9 mouse cellular contexts compared by ENCODE assay signal in the genomic region with DNA sequence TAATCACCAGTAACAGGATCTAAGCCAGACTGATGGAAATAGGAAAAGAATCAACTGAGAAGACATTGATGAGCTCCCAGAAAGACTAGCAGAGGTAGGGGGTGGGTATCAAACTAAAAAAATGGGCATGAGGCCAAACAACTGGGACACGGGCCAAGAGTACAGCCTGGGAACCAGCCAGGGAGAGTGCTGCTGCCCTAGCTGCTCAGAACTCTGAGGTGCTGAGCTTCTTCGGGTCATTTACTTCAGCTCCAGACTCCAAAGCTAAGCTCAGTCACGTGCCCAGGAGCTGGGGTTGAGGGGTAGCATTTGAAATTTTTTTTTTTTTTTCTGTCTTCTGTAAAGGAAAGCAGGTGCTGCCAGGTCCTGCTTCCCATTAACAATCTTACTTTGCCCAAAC. TPM values are rescaled to one million over a fixed set of nuclear protein-coding genes. Genes with fewer than 3 reads are reported as not detected.
DNase-seq lines count a peak whose midpoint lies in the region; ATAC-seq and TF ChIP-seq lines count a peak whose summit lies in the region.
"Had no signal": no experiment of that assay in that cellular context is flagged by ENCODE, and none has a peak within 500 bp of the region (broad histone marks: within the 10 kb centered on the region; RNA-seq: fewer than 3 reads in every experiment).

No protein-coding gene starts in this region.

- no peaks in the 10 kb centered on the region for H3K4me1 ChIP-seq in midbrain, postnatal 0 days (ENCODE audit: insufficient read depth, low read length)
- no peaks in the 10 kb centered on the region for H3K4me1 ChIP-seq in midbrain, embryonic 11.5 days (ENCODE audit: control insufficient read depth, insufficient read depth, low read length)
- peaks cover 6% of the 10 kb centered on the region; the same call in 1 of the 2 replicates for H3K4me1 ChIP-seq in kidney, adult 2 months (ENCODE audit: control insufficient read depth, insufficient read depth, low read length)
- H3K4me1 ChIP-seq: liver, embryonic 15.5 days had no signal

- no peak for TF ChIP-seq POLR2A in kidney, adult 2 months (IDR thresholded peaks at IDR 0.05; ENCODE audit: low read depth, low read length)

- H3K27me3 ChIP-seq in midbrain, postnatal 0 days (ENCODE audit: insufficient read depth, low read length): no peaks in the 10 kb centered on the region
- H3K27me3 ChIP-seq in midbrain, embryonic 11.5 days (ENCODE audit: control insufficient read depth, insufficient read depth, low read length): no peaks in the 10 kb centered on the region
- H3K27me3 ChIP-seq in kidney, adult 2 months (replicated peaks; ENCODE audit: control insufficient read depth, insufficient read depth, low read length): no peaks in the 10 kb centered on the region
- H3K27me3 ChIP-seq: liver, embryonic 15.5 days had no signal

- no peak overlapping the region for H3K4me3 ChIP-seq in midbrain, postnatal 0 days (ENCODE audit: low read depth, low read length)
- no peak overlapping the region for H3K4me3 ChIP-seq in midbrain, embryonic 11.5 days (ENCODE audit: low read depth, low read length)
- no peak overlapping the region for H3K4me3 ChIP-seq in kidney, adult 2 months (ENCODE audit: insufficient read depth, low read depth, low read length)
- H3K4me3 ChIP-seq: liver, embryonic 15.5 days had no signal

- DNase-seq in frontal cortex, postnatal 14 days (ENCODE audit: low spot score in 2 of 2): peak; percentile 24 to 38
- peak; percentile 26 for DNase-seq in midbrain, postnatal 0 days (ENCODE audit: low spot score)
- DNase-seq in midbrain, embryonic 11.5 days (ENCODE audit: low spot score, missing footprints): no peak
- peak; percentile 96 for DNase-seq in kidney, adult 2 months
- DNase-seq in neural tube, embryonic 10.5 days (ENCODE audit: extremely low spot score, low spot score): no peak
- no peak for DNase-seq in embryo, embryonic 9.5 days (ENCODE audit: extremely low spot score)

- ATAC-seq in frontal cortex, adult (ENCODE audit: low TSS enrichment): no peak
- ATAC-seq in midbrain, postnatal 0 days (ENCODE audit: low FRiP score): no peak
- no peak for ATAC-seq in midbrain, embryonic 11.5 days (ENCODE audit: low FRiP score)
- 0 out of 2 replicates have a peak, but pooled peaks have one; percentile 23 for ATAC-seq in megakaryocyte progenitor cell, adult 5-6 weeks (replicated peaks; ENCODE audit: poor library complexity)

- no peak for TF ChIP-seq CTCF in midbrain, postnatal 0 days (IDR thresholded peaks at IDR 0.05)
- TF ChIP-seq CTCF in kidney, adult 2 months (conservative IDR thresholded peaks at IDR 0.05; ENCODE audit: insufficient read depth, insufficient read length, low read depth, low read length): no peak

- H3K4me2 ChIP-seq in midbrain, postnatal 0 days (ENCODE audit: low read depth, low read length, poor library complexity, severe bottlenecking): no peak overlapping the region
- no peak overlapping the region for H3K4me2 ChIP-seq in midbrain, embryonic 11.5 days
- H3K4me2 ChIP-seq: liver, embryonic 15.5 days had no signal

- WGBS in midbrain, postnatal 0 days: 45% methylated on average over 3 of the region's 3 CpGs
- WGBS in midbrain, embryonic 11.5 days: 63% methylated on average over 3 of the region's 3 CpGs
- WGBS in kidney, adult 2 months: 8% methylated on average over 3 of the region's 3 CpGs

- H3K9ac ChIP-seq in midbrain, postnatal 0 days (replicated peaks; ENCODE audit: low read length, poor library complexity, severe bottlenecking): no peak overlapping the region
- no peak overlapping the region for H3K9ac ChIP-seq in midbrain, embryonic 11.5 days (ENCODE audit: low read length)
- H3K9ac ChIP-seq: liver, embryonic 15.5 days had no signal

- H3K36me3 ChIP-seq in midbrain, postnatal 0 days (ENCODE audit: insufficient read depth, low read length): no peaks in the 10 kb centered on the region
- no peaks in the 10 kb centered on the region for H3K36me3 ChIP-seq in midbrain, embryonic 11.5 days (ENCODE audit: control insufficient read depth, insufficient read depth, low read length)
- no peaks in the 10 kb centered on the region for H3K36me3 ChIP-seq in kidney, adult 2 months (ENCODE audit: control insufficient read depth, insufficient read depth, low read length)
- H3K36me3 ChIP-seq: liver, embryonic 15.5 days had no signal

- H3K9me3 ChIP-seq in midbrain, postnatal 0 days (ENCODE audit: low read length): 0 out of 2 replicates have a peak, but pooled peaks cover 2% of the 10 kb centered on the region
- H3K9me3 ChIP-seq in midbrain, embryonic 11.5 days (ENCODE audit: control insufficient read depth, low read length): peaks cover 11% of the 10 kb centered on the region; the same call in 1 of the 2 replicates
- H3K9me3 ChIP-seq: liver, embryonic 15.5 days had no signal

- no peak overlapping the region for H3K27ac ChIP-seq in midbrain, postnatal 0 days (ENCODE audit: low read depth, low read length)
- no peak overlapping the region for H3K27ac ChIP-seq in midbrain, embryonic 11.5 days (ENCODE audit: low read depth, low read length)
- peak overlapping the region; percentile 90 for H3K27ac ChIP-seq in kidney, adult 2 months (ENCODE audit: insufficient read depth, low read depth, low read length)
- H3K27ac ChIP-seq: liver, embryonic 15.5 days had no signal

RNA-seq across cellular contexts. Expression of a gene that starts 10.1 kb away (rescaled TPM):
- total RNA-seq in midbrain, postnatal 0 days (2014; rRNA removed): 69.0 and 75.0 TPM in 2 replicates
- 45.4 and 46.4 TPM in 2 replicates for polyA plus RNA-seq in midbrain, postnatal 0 days (2015; fragmentation: Nextera tagmentation; extraction: Ambion mirVana)
- polyA plus RNA-seq in midbrain, embryonic 11.5 days (2014; fragmentation: Nextera tagmentation; extraction: Ambion mirVana): 50.7 and 51.9 TPM in 2 replicates
- 40.4 and 47.1 TPM in 2 replicates for polyA plus RNA-seq in kidney, adult 2 months (2012; rRNA removed)
- total RNA-seq in megakaryocyte progenitor cell, adult 5-6 weeks (2015): 53.5 and 60.7 TPM in 2 replicates
- 77.8 and 103 TPM in 2 replicates for total RNA-seq in megakaryocyte progenitor cell, adult 5-6 weeks (2017)

RNA-seq across cellular contexts. Expression of a gene that starts 52.5 kb away (rescaled TPM):
- total RNA-seq in midbrain, postnatal 0 days (2014; rRNA removed): 4.2 and 7.8 TPM in 2 replicates
- 1.7 and 2.6 TPM in 2 replicates for polyA plus RNA-seq in midbrain, postnatal 0 days (2015; fragmentation: Nextera tagmentation; extraction: Ambion mirVana)
- 0.58 and 0.83 TPM in 2 replicates for polyA plus RNA-seq in midbrain, embryonic 11.5 days (2014; fragmentation: Nextera tagmentation; extraction: Ambion mirVana)
- 152 and 161 TPM in 2 replicates for polyA plus RNA-seq in kidney, adult 2 months (2012; rRNA removed)
- not detected in 2 replicates for total RNA-seq in megakaryocyte progenitor cell, adult 5-6 weeks (2015)
- total RNA-seq in megakaryocyte progenitor cell, adult 5-6 weeks (2017): not detected in 2 replicates

Comparison
In these comparisons a context has a peak if more than half of its experiments do, and no peak if none do; other contexts are left out.
1. DNase-seq: peak in frontal cortex, postnatal 14 days (2 of 2), midbrain, postnatal 0 days (single experiment) and kidney, adult 2 months (single experiment); none in midbrain, embryonic 11.5 days (single experiment), neural tube, embryonic 10.5 days (single experiment) and embryo, embryonic 9.5 days (single experiment).
2. RNA of a gene that starts 52.5 kb away (polyA plus RNA-seq): 152 to 161 TPM in kidney, adult 2 months; 1.7 to 2.6 TPM in midbrain, postnatal 0 days and 0.58 to 0.83 TPM in midbrain, embryonic 11.5 days; every median in the first group is over 10 times any median in the second.